Mouse (Mus musculus): ENCODE data around the gene Cul9. TPM values are rescaled to one million over a fixed set of nuclear protein-coding genes. Genes with fewer than 3 reads are reported as not detected.

Cul9 gene
- 1.3 TPM for polyA plus RNA-seq (2014; fragmentation: Illumina TruSeq; extraction: RNeasy Lipid Tissue Mini Kit (QIAGEN cat#74804); ENCODE audit: low read depth, low replicate concordance)

DNA sequence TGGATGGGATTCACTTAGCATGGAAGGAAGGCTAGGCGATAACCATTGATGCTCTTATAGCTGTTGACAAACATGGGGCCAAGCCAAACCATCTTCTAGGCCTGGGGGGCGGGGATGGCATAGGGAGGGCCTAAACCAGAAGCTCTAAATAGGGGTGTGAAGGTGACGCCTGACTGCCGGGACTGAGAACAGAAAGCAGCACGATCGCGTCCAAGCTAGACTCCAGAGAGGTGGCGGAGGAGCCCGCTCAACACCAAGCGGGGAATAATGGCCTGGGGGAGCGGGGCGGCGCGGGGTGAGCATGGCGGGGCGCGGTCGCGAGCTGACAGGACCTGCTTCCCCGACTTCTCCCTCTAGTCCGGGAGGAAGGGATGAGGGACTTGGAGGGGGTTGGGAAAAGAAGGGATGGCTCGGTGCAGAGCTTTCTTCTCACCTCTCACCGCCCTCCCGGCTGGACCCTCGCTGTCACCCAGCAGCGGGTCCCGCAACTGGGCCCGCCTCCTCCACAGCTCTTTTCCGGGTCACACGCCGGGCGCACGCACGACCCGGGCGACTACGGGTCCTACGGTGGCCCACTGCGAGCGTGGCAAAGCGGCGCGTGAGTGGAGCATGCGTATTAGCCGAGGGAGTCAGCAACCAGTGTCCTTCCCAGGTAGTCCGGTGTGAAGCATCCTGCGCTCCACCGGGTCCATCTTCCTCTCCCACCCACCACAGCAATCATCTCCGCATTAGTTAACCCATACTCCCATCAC, at the start of gene Cul9:
Gene Cul9 (minus strand): TSS at position 576 of the 752 bp plus-strand sequence.

GRCm38 (mm10) chr17:46555673-46556583, 9.7 kb upstream of the Cul9 start, which contains the start of gene Srf:
Srf (minus strand) TSS chr17:46556175.

GRCm38 (mm10) chr17:46496623-46497434, 49.4 kb downstream of the Cul9 start, which contains the start of gene Dnph1:
Dnph1 (plus strand) TSS chr17:46496711.

DNA sequence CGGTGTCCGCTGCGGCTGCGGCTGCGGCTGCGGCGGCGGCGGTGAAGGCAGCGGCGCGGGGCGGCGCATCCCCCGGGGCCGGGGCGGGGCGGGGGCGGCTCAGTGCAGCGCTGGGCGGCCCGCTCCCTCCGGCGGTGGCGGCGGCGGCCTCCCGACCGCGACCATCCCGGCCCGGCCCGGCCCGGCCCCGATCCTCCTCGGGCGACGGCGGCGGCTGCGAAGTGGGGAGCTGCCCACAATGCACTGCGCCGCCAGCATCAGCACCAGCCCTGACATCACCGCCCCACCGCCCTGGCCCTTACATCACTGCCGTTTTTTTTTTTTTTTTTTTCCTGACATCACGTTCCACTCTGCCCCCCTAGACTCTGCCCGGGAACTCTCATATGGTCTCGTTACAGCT, 58.8 kb downstream of the Cul9 start, which contains the start of gene Ttbk1:
Gene Ttbk1 (minus strand): TSS at position 245 of the 400 bp plus-strand sequence.

Other genes with a start within 250 kb of the Cul9 start
- gene Dlk2, start 249.0 kb downstream of the Cul9 start, polyA plus RNA-seq (2014; fragmentation: Illumina TruSeq; extraction: RNeasy Lipid Tissue Mini Kit (QIAGEN cat#74804); ENCODE audit: low read depth, low replicate concordance): not detected
- gene Abcc10, start 218.0 kb downstream of the Cul9 start, polyA plus RNA-seq (2014; fragmentation: Illumina TruSeq; extraction: RNeasy Lipid Tissue Mini Kit (QIAGEN cat#74804); ENCODE audit: low read depth, low replicate concordance): 0.29 TPM
- gene Zfp318, start 162.7 kb downstream of the Cul9 start, polyA plus RNA-seq (2014; fragmentation: Illumina TruSeq; extraction: RNeasy Lipid Tissue Mini Kit (QIAGEN cat#74804); ENCODE audit: low read depth, low replicate concordance): 39.9 TPM
- gene Crip3, start 117.5 kb downstream of the Cul9 start, polyA plus RNA-seq (2014; fragmentation: Illumina TruSeq; extraction: RNeasy Lipid Tissue Mini Kit (QIAGEN cat#74804); ENCODE audit: low read depth, low replicate concordance): not detected
- not detected for gene Slc22a7, start 107.9 kb downstream of the Cul9 start, polyA plus RNA-seq (2014; fragmentation: Illumina TruSeq; extraction: RNeasy Lipid Tissue Mini Kit (QIAGEN cat#74804); ENCODE audit: low read depth, low replicate concordance)
- not detected for gene Ttbk1, start 58.7 kb downstream of the Cul9 start, polyA plus RNA-seq (2014; fragmentation: Illumina TruSeq; extraction: RNeasy Lipid Tissue Mini Kit (QIAGEN cat#74804); ENCODE audit: low read depth, low replicate concordance)
- gene Dnph1, start 49.7 kb downstream of the Cul9 start, polyA plus RNA-seq (2014; fragmentation: Illumina TruSeq; extraction: RNeasy Lipid Tissue Mini Kit (QIAGEN cat#74804); ENCODE audit: low read depth, low replicate concordance): 1.6 TPM
- not detected for gene Srf, start 9.8 kb upstream of the Cul9 start, polyA plus RNA-seq (2014; fragmentation: Illumina TruSeq; extraction: RNeasy Lipid Tissue Mini Kit (QIAGEN cat#74804); ENCODE audit: low read depth, low replicate concordance)
- 0.41 TPM for gene Ptk7, start 83.1 kb upstream of the Cul9 start, polyA plus RNA-seq (2014; fragmentation: Illumina TruSeq; extraction: RNeasy Lipid Tissue Mini Kit (QIAGEN cat#74804); ENCODE audit: low read depth, low replicate concordance)
- gene Klc4, start 99.6 kb upstream of the Cul9 start, polyA plus RNA-seq (2014; fragmentation: Illumina TruSeq; extraction: RNeasy Lipid Tissue Mini Kit (QIAGEN cat#74804); ENCODE audit: low read depth, low replicate concordance): not detected
- 3.4 TPM for gene Mrpl2, start 99.8 kb upstream of the Cul9 start, polyA plus RNA-seq (2014; fragmentation: Illumina TruSeq; extraction: RNeasy Lipid Tissue Mini Kit (QIAGEN cat#74804); ENCODE audit: low read depth, low replicate concordance)
- 0.41 TPM for gene Cul7, start 103.9 kb upstream of the Cul9 start, polyA plus RNA-seq (2014; fragmentation: Illumina TruSeq; extraction: RNeasy Lipid Tissue Mini Kit (QIAGEN cat#74804); ENCODE audit: low read depth, low replicate concordance)
- 4.2 TPM for gene Rrp36, start 128.0 kb upstream of the Cul9 start, polyA plus RNA-seq (2014; fragmentation: Illumina TruSeq; extraction: RNeasy Lipid Tissue Mini Kit (QIAGEN cat#74804); ENCODE audit: low read depth, low replicate concordance)
- 5.2 TPM for gene Mea1, start 132.4 kb upstream of the Cul9 start, polyA plus RNA-seq (2014; fragmentation: Illumina TruSeq; extraction: RNeasy Lipid Tissue Mini Kit (QIAGEN cat#74804); ENCODE audit: low read depth, low replicate concordance)
- gene Klhdc3, start 134.5 kb upstream of the Cul9 start, polyA plus RNA-seq (2014; fragmentation: Illumina TruSeq; extraction: RNeasy Lipid Tissue Mini Kit (QIAGEN cat#74804); ENCODE audit: low read depth, low replicate concordance): 3.8 TPM
- 11.0 TPM for gene Ppp2r5d, start 158.7 kb upstream of the Cul9 start, polyA plus RNA-seq (2014; fragmentation: Illumina TruSeq; extraction: RNeasy Lipid Tissue Mini Kit (QIAGEN cat#74804); ENCODE audit: low read depth, low replicate concordance)
- gene Pex6, start 165.1 kb upstream of the Cul9 start, polyA plus RNA-seq (2014; fragmentation: Illumina TruSeq; extraction: RNeasy Lipid Tissue Mini Kit (QIAGEN cat#74804); ENCODE audit: low read depth, low replicate concordance): 0.82 TPM
- gene Gnmt, start 182.8 kb upstream of the Cul9 start, polyA plus RNA-seq (2014; fragmentation: Illumina TruSeq; extraction: RNeasy Lipid Tissue Mini Kit (QIAGEN cat#74804); ENCODE audit: low read depth, low replicate concordance): not detected
- 1.2 TPM for gene Cnpy3, start 205.8 kb upstream of the Cul9 start, polyA plus RNA-seq (2014; fragmentation: Illumina TruSeq; extraction: RNeasy Lipid Tissue Mini Kit (QIAGEN cat#74804); ENCODE audit: low read depth, low replicate concordance)
- not detected for gene Ptcra, start 217.3 kb upstream of the Cul9 start, polyA plus RNA-seq (2014; fragmentation: Illumina TruSeq; extraction: RNeasy Lipid Tissue Mini Kit (QIAGEN cat#74804); ENCODE audit: low read depth, low replicate concordance)
- 28.8 TPM for gene 2310039H08Rik, start 226.2 kb upstream of the Cul9 start, polyA plus RNA-seq (2014; fragmentation: Illumina TruSeq; extraction: RNeasy Lipid Tissue Mini Kit (QIAGEN cat#74804); ENCODE audit: low read depth, low replicate concordance)
- gene Rpl7l1, start 236.3 kb upstream of the Cul9 start, polyA plus RNA-seq (2014; fragmentation: Illumina TruSeq; extraction: RNeasy Lipid Tissue Mini Kit (QIAGEN cat#74804); ENCODE audit: low read depth, low replicate concordance): 34.1 TPM

All from adrenal gland, adult 10 weeks (tissue).